Mouse (Mus musculus) heart, adult 2 months (tissue): Measurements from ENCODE around the gene Hsd17b11.

Experiments
- CTCF ChIP-seq: fragments of 200-600 bp; IDR thresholded peaks from 2 replicates; pipeline ENCODE4 v1.8.1; 2022; ENCODE audit warnings: antibody characterized with exemption, mild to moderate bottlenecking, moderate library complexity
- POLR2A ChIP-seq: fragments of 200-500 bp; IDR thresholded peaks from 2 replicates; pipeline ENCODE4 v1.6.1; 2011; ENCODE audit warnings: mild to moderate bottlenecking, low read depth, low read length, control low read depth; ENCODE audit not compliant: insufficient read depth

GRCm38 (mm10) chr5:103977297-103977696, 44.4 kb downstream of the Hsd17b11 start, which contains the start of gene Hsd17b13:
- TF ChIP-seq CTCF (no peak), POLR2A (no peak)
